Mouse (Mus musculus) heart, postnatal 0 days (tissue): ENCODE data around the gene Zbtb16.

Source experiments
- CTCF ChIP-seq: IDR thresholded peaks from 2 replicates; pipeline ENCODE4 v1.5.1; 2016; ENCODE audit warnings: antibody characterized with exemption, control low read depth, low read depth
- EP300 ChIP-seq: IDR thresholded peaks from 2 replicates; pipeline ENCODE4 v1.6.1; 2016; ENCODE audit warnings: antibody characterized with exemption, low read depth

GRCm38 (mm10) chr9:48687891-48688290, 148.1 kb downstream of the Zbtb16 start:
- TF ChIP-seq CTCF = no peak
- TF ChIP-seq EP300 = no peak
